Mouse (Mus musculus): ENCODE measurements at regions not wholly inside any gene's neighbourhood (a gene's known extent, or its start where the extent isn't known, plus 50 kb on each side); places are given as distances from the start of the nearest gene placed in this dataset.

DNA sequence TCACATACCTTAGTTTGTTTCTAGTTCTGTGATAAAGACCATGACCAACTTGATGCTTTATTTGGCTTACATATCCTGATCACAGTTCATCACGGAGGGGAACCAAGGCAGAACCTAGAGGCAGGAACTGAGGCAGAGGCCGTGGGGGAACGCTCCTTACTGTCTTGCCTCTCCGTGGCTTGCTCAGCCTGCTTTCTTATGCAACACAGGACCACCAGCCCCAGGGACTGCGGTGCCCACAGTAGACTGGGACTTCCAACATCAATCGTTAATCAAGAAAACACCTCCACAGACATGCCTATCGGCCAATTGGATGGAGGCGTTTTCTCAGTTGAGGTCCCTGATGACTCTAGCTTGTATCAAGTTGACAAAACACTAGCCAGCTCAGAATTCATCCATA is 87.8 kb upstream of the Slc35f3 start:
- no peaks in the 10 kb centered on the region for H3K9me3 ChIP-seq (replicated peaks; ENCODE audit: insufficient read depth, low read length)
- H3K4me3 ChIP-seq (ENCODE audit: control insufficient read depth in 1 of 2, insufficient read depth in 1 of 2, low read depth in 2 of 2, low read length in 2 of 2): no peak overlapping the region
- no peaks in the 10 kb centered on the region for H3K4me1 ChIP-seq (ENCODE audit: control insufficient read depth in 1 of 2, insufficient read depth in 2 of 2, low read length in 2 of 2)
- DNase-seq (ENCODE audit: low read depth, low spot score): no peak
- no peak overlapping the region for H3K27ac ChIP-seq (ENCODE audit: control insufficient read depth, low read depth, low read length)
- H3K9ac ChIP-seq (ENCODE audit: control insufficient read depth, low read depth, low read length, poor library complexity, severe bottlenecking): no peak overlapping the region
- H3K36me3 ChIP-seq (ENCODE audit: control insufficient read depth in 1 of 2, insufficient read depth in 2 of 2, low read length in 2 of 2): no peaks in the 10 kb centered on the region
- no peaks in the 10 kb centered on the region for H3K79me2 ChIP-seq (ENCODE audit: control insufficient read depth, insufficient read depth, low read length, poor library complexity)
- TF ChIP-seq POLR2AphosphoS2 (IDR thresholded peaks at IDR 0.05; ENCODE audit: low read length) (no peak), MXI1 (IDR thresholded peaks at IDR 0.05; ENCODE audit: low read depth, low read length) (no peak), ZMIZ1 (IDR thresholded peaks at IDR 0.05; ENCODE audit: low read depth, low read length) (no peak), SIN3A (IDR thresholded peaks at IDR 0.05; ENCODE audit: low read length) (no peak), TBP (IDR thresholded peaks at IDR 0.05; ENCODE audit: low read depth, low read length) (no peak), MYB (IDR thresholded peaks at IDR 0.05; ENCODE audit: low read depth, low read length) (no peak), TAL1 (IDR thresholded peaks at IDR 0.05; ENCODE audit: low read length) (no peak), RCOR1 (IDR thresholded peaks at IDR 0.05; ENCODE audit: low read depth, low read length) (no peak), ELF1 (IDR thresholded peaks at IDR 0.05; ENCODE audit: low read depth, low read length) (no peak), TCF12 (IDR thresholded peaks at IDR 0.05; ENCODE audit: low read depth, low read length) (no peak), ZC3H11A (IDR thresholded peaks at IDR 0.05; ENCODE audit: low read depth, low read length) (no peak), MEF2A (IDR thresholded peaks at IDR 0.05; ENCODE audit: extremely low read depth, insufficient replicate concordance, low read depth, low read length, poor library complexity, severe bottlenecking) (no peak), CHD2 (IDR thresholded peaks at IDR 0.05; ENCODE audit: low read length) (no peak), KAT2A (conservative IDR thresholded peaks at IDR 0.05; ENCODE audit: low read depth, low read length) (no peak), MAFK (IDR thresholded peaks at IDR 0.05; ENCODE audit: borderline replicate concordance, low read depth, low read length) (no peak), POLR2A (IDR thresholded peaks at IDR 0.05; ENCODE audit: control insufficient read depth in 1 of 2, insufficient read depth in 1 of 2, low read depth in 1 of 2, low read length in 2 of 2, poor library complexity in 1 of 2) (no peak), CTCF (IDR thresholded peaks at IDR 0.05 in 2 of 3, conservative IDR thresholded peaks at IDR 0.05 in 1 of 3; ENCODE audit: control insufficient read depth in 1 of 3, insufficient read depth in 1 of 3, low read depth in 2 of 3, low read length in 3 of 3, poor library complexity in 1 of 3, severe bottlenecking in 1 of 3) (no peak)
- no peaks in the 10 kb centered on the region for H3K27me3 ChIP-seq (ENCODE audit: control insufficient read depth in 1 of 2, insufficient read depth in 2 of 2, low read length in 2 of 2)

DNA sequence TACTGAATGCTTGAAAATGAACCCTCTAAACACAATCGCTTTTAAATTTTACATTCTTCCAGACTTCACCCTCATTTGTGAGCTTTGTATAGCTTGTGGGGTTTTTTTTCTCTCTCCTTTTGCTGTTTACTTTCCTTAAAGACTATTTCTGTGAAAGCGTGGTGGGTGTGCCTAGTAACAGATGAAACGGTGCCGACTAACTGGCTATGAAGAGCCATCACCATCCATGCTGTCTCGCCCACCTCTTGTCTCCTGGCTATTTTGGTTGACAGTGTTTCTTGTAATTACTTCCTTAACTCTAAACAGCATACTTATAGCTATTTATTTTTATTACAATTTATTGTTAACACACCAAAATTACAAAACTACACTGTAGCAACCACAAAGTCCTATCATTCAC is 85.6 kb upstream of the Slc35f3 start:
- no peak for TF ChIP-seq ZC3H11A (IDR thresholded peaks at IDR 0.05; ENCODE audit: low read depth, low read length)
- TF ChIP-seq HCFC1 (IDR thresholded peaks at IDR 0.05; ENCODE audit: low read depth, low read length): no peak
- TF ChIP-seq MAFK (IDR thresholded peaks at IDR 0.05; ENCODE audit: borderline replicate concordance, low read depth, low read length): no peak
- no peak for TF ChIP-seq POLR2AphosphoS2 (IDR thresholded peaks at IDR 0.05; ENCODE audit: low read length)
- TF ChIP-seq JUND (IDR thresholded peaks at IDR 0.05; ENCODE audit: low read depth, low read length): no peak
- TF ChIP-seq MXI1 (IDR thresholded peaks at IDR 0.05; ENCODE audit: low read depth, low read length): no peak
- no peak for TF ChIP-seq CHD2 (IDR thresholded peaks at IDR 0.05; ENCODE audit: low read length)
- TF ChIP-seq SMC3 (IDR thresholded peaks at IDR 0.05; ENCODE audit: low read depth, low read length): no peak
- no peak for TF ChIP-seq ETS1 (IDR thresholded peaks at IDR 0.05; ENCODE audit: low read depth, low read length)
- TF ChIP-seq ZMIZ1 (IDR thresholded peaks at IDR 0.05; ENCODE audit: low read depth, low read length): no peak
- TF ChIP-seq ZKSCAN1 (IDR thresholded peaks at IDR 0.05; ENCODE audit: low read depth, low read length): no peak
- TF ChIP-seq MYC (IDR thresholded peaks at IDR 0.05; ENCODE audit: low read depth, low read length): no peak
- no peak for TF ChIP-seq MAZ (IDR thresholded peaks at IDR 0.05; ENCODE audit: low read depth, low read length)
- no peak for TF ChIP-seq USF1 (IDR thresholded peaks at IDR 0.05; ENCODE audit: low read depth, low read length)
- TF ChIP-seq RCOR1 (IDR thresholded peaks at IDR 0.05; ENCODE audit: low read depth, low read length): no peak
- no peak for TF ChIP-seq BHLHE40 (IDR thresholded peaks at IDR 0.05; ENCODE audit: borderline replicate concordance, low read depth, low read length)

More for the DNA sequence above, 85.6 kb upstream of the Slc35f3 start:
- H3K4me1 ChIP-seq (ENCODE audit: control insufficient read depth in 1 of 2, insufficient read depth in 2 of 2, low read length in 2 of 2): no peaks in the 10 kb centered on the region
- H3K79me2 ChIP-seq (ENCODE audit: control insufficient read depth, insufficient read depth, low read length, poor library complexity): no peaks in the 10 kb centered on the region
- no peaks in the 10 kb centered on the region for H3K36me3 ChIP-seq (ENCODE audit: control insufficient read depth in 1 of 2, insufficient read depth in 2 of 2, low read length in 2 of 2)
- no peak overlapping the region for H3K9ac ChIP-seq (ENCODE audit: control insufficient read depth, low read depth, low read length, poor library complexity, severe bottlenecking)
- no peaks in the 10 kb centered on the region for H3K9me3 ChIP-seq (replicated peaks; ENCODE audit: insufficient read depth, low read length)
- no peak for DNase-seq (ENCODE audit: low read depth, low spot score)
- no peak overlapping the region for H3K4me3 ChIP-seq (ENCODE audit: control insufficient read depth in 1 of 2, insufficient read depth in 1 of 2, low read depth in 2 of 2, low read length in 2 of 2)
- no peak overlapping the region for H3K27ac ChIP-seq (ENCODE audit: control insufficient read depth, low read depth, low read length)
- no peaks in the 10 kb centered on the region for H3K27me3 ChIP-seq (ENCODE audit: control insufficient read depth in 1 of 2, insufficient read depth in 2 of 2, low read length in 2 of 2)

Data from MEL (cell line).